Mouse (Mus musculus): ENCODE measurements around the gene N4bp2.

DNA sequence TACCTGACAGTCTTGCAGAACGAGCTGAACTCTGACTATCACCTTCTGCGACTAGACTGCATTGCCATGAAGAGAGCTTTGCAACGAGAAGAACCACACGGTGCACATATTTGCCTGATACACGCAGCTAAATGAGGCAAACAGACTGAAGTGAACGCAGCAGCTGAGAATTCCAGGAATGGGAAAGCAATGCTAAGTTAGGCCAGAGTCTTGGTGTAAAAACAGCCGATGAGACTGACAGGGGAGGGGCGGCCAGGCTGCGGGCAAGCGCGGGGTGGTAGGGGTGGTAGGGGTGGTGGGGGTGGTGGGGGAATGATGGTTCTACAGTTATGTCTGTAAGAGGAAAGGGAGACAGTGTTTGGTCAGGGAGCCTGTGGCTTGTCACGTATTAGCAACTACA lies 95.6 kb downstream of the N4bp2 start:
- TF ChIP-seq POLR2A (IDR thresholded peaks at IDR 0.05; ENCODE audit: borderline replicate concordance, extremely low read depth, low read depth, low read length), result no peak
- no peak for TF ChIP-seq CTCF (IDR thresholded peaks at IDR 0.05; ENCODE audit: insufficient read depth, low read length)

Data from lung, adult 2 months (tissue).